Comparison of ENCODE assay signal across 20 mouse cellular contexts in the genomic region with DNA sequence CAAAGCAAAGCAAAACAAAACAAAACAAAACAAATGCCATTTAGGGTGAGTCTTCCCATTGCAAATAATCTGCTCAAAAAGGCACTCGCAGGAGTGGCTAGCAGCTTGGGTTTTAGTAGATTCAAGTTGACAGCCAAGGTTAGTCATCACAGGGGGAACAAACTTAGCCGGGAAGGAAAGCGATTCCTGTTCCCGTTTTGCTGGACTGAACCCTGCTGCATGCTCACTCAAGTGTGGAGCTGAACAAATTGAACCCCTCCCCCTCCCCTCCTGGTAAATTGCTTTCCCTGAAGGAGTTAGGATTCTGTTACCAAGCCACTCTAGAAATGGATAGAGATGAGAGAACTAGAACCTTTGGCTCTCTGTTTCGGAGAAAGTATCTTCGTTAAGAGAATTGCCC. TPM values are rescaled to one million over a fixed set of nuclear protein-coding genes. Genes with fewer than 3 reads are reported as not detected.
DNase-seq lines count a peak whose midpoint lies in the region; ATAC-seq lines count a peak whose summit lies in the region.
"Had no signal": no experiment of that assay in that cellular context is flagged by ENCODE, and none has a peak within 500 bp of the region (broad histone marks: within the 10 kb centered on the region; RNA-seq: fewer than 3 reads in every experiment).

No protein-coding gene starts in this region.

- no peak overlapping the region; the same call in 1 of the 2 replicates for H3K4me3 ChIP-seq in hindbrain, embryonic 10.5 days
- H3K4me3 ChIP-seq in hindbrain, embryonic 12.5 days: no peak overlapping the region
- H3K4me3 ChIP-seq in embryonic facial prominence, embryonic 12.5 days: no peak overlapping the region
- H3K4me3 ChIP-seq in intestine, embryonic 15.5 days (replicated peaks): no peak overlapping the region
- H3K4me3 ChIP-seq: embryonic facial prominence, embryonic 15.5 days; heart, embryonic 15.5 days; limb, embryonic 15.5 days; neural tube, embryonic 15.5 days; stomach, embryonic 15.5 days had no signal

- no peak overlapping the region for H3K9ac ChIP-seq in hindbrain, embryonic 12.5 days
- H3K9ac ChIP-seq in embryonic facial prominence, embryonic 12.5 days: no peak overlapping the region
- H3K9ac ChIP-seq in intestine, embryonic 15.5 days: no peak overlapping the region
- H3K9ac ChIP-seq: embryonic facial prominence, embryonic 15.5 days; heart, embryonic 15.5 days; limb, embryonic 15.5 days; neural tube, embryonic 15.5 days; stomach, embryonic 15.5 days had no signal

- no peaks in the 10 kb centered on the region for H3K9me3 ChIP-seq in hindbrain, embryonic 10.5 days
- no peaks in the 10 kb centered on the region for H3K9me3 ChIP-seq in hindbrain, embryonic 12.5 days (replicated peaks)
- H3K9me3 ChIP-seq in embryonic facial prominence, embryonic 12.5 days: no peaks in the 10 kb centered on the region
- no peaks in the 10 kb centered on the region for H3K9me3 ChIP-seq in intestine, embryonic 15.5 days
- H3K9me3 ChIP-seq: embryonic facial prominence, embryonic 15.5 days; heart, embryonic 15.5 days; limb, embryonic 15.5 days; neural tube, embryonic 15.5 days; stomach, embryonic 15.5 days had no signal

- no peak for ATAC-seq in hindbrain, embryonic 12.5 days (ENCODE audit: low FRiP score)
- no peak for ATAC-seq in embryonic facial prominence, embryonic 12.5 days (ENCODE audit: insufficient number of reproducible peaks, insufficient read depth, low FRiP score, low TSS enrichment)
- ATAC-seq in intestine, embryonic 15.5 days: no peak
- no peak for ATAC-seq in monocyte, adult 5-6 weeks (replicated peaks; ENCODE audit: insufficient number of reproducible peaks, low FRiP score, low TSS enrichment, poor library complexity, severe bottlenecking)
- ATAC-seq: forebrain, embryonic 14.5 days had no signal

- H3K36me3 ChIP-seq in hindbrain, embryonic 10.5 days: no peaks in the 10 kb centered on the region
- no peaks in the 10 kb centered on the region for H3K36me3 ChIP-seq in hindbrain, embryonic 12.5 days
- no peaks in the 10 kb centered on the region for H3K36me3 ChIP-seq in embryonic facial prominence, embryonic 12.5 days
- H3K36me3 ChIP-seq in intestine, embryonic 15.5 days: no peaks in the 10 kb centered on the region
- H3K36me3 ChIP-seq: embryonic facial prominence, embryonic 15.5 days; heart, embryonic 15.5 days; limb, embryonic 15.5 days; neural tube, embryonic 15.5 days; stomach, embryonic 15.5 days had no signal

- peaks cover 25% of the 10 kb centered on the region for H3K27me3 ChIP-seq in hindbrain, embryonic 10.5 days (ENCODE audit: insufficient read depth, poor library complexity, severe bottlenecking)
- H3K27me3 ChIP-seq in hindbrain, embryonic 12.5 days: no peaks in the 10 kb centered on the region
- H3K27me3 ChIP-seq in embryonic facial prominence, embryonic 12.5 days: no peaks in the 10 kb centered on the region
- H3K27me3 ChIP-seq in intestine, embryonic 15.5 days (replicated peaks): no peaks in the 10 kb centered on the region
- H3K27me3 ChIP-seq: embryonic facial prominence, embryonic 15.5 days; heart, embryonic 15.5 days; limb, embryonic 15.5 days; neural tube, embryonic 15.5 days; stomach, embryonic 15.5 days had no signal

- peaks cover 31% of the 10 kb centered on the region for H3K4me1 ChIP-seq in hindbrain, embryonic 10.5 days (replicated peaks)
- peaks cover 23% of the 10 kb centered on the region for H3K4me1 ChIP-seq in hindbrain, embryonic 12.5 days
- H3K4me1 ChIP-seq in embryonic facial prominence, embryonic 12.5 days: peaks cover 30% of the 10 kb centered on the region
- H3K4me1 ChIP-seq in intestine, embryonic 15.5 days (replicated peaks): 0 out of 2 replicates have a peak, but pooled peaks cover 2% of the 10 kb centered on the region

- no peak overlapping the region for H3K27ac ChIP-seq in hindbrain, embryonic 10.5 days
- no peak overlapping the region for H3K27ac ChIP-seq in hindbrain, embryonic 12.5 days
- H3K27ac ChIP-seq in embryonic facial prominence, embryonic 12.5 days: 0 out of 2 replicates have a peak overlapping the region, but pooled peaks have one; percentile 23
- H3K27ac ChIP-seq in intestine, embryonic 15.5 days: no peak overlapping the region
- H3K27ac ChIP-seq: embryonic facial prominence, embryonic 15.5 days; heart, embryonic 15.5 days; limb, embryonic 15.5 days; neural tube, embryonic 15.5 days; stomach, embryonic 15.5 days had no signal

- H3K4me2 ChIP-seq in hindbrain, embryonic 12.5 days (replicated peaks): no peak overlapping the region
- H3K4me2 ChIP-seq in embryonic facial prominence, embryonic 12.5 days (replicated peaks): no peak overlapping the region
- no peak overlapping the region for H3K4me2 ChIP-seq in intestine, embryonic 15.5 days (replicated peaks)
- H3K4me2 ChIP-seq: embryonic facial prominence, embryonic 15.5 days; heart, embryonic 15.5 days; limb, embryonic 15.5 days; neural tube, embryonic 15.5 days; stomach, embryonic 15.5 days had no signal

- WGBS in hindbrain, embryonic 10.5 days: 32% methylated on average over 6 of the region's 6 CpGs
- 31% methylated on average over 6 of the region's 6 CpGs for WGBS in hindbrain, embryonic 12.5 days
- WGBS in embryonic facial prominence, embryonic 12.5 days: 19% methylated on average over 6 of the region's 6 CpGs
- WGBS in intestine, embryonic 15.5 days: 46% methylated on average over 6 of the region's 6 CpGs

- peak; percentile 29 for DNase-seq in hindbrain, embryonic 10.5 days (ENCODE audit: low spot score)
- DNase-seq in NIH3T3 (ENCODE audit: low read depth): peak; percentile 39
- peak; percentile 57 for DNase-seq in kidney, postnatal 10 days
- no peak for DNase-seq in neural tube, embryonic 10.5 days (ENCODE audit: extremely low spot score, low spot score)
- DNase-seq: adrenal gland, postnatal 25 days; cerebellum, adult 2 months; layer of hippocampus, postnatal 36 days; lung, postnatal 10 days; right cerebral cortex, postnatal 14 days; thymus, postnatal 25 days had no signal

RNA-seq across cellular contexts. Expression of gene Tgfbr1, which starts 3.3 kb away (rescaled TPM):
- 85.8 and 92.0 TPM in 2 replicates for polyA plus RNA-seq in hindbrain, embryonic 10.5 days (2016; fragmentation: Nextera tagmentation; extraction: Ambion mirVana)
- polyA plus RNA-seq in hindbrain, embryonic 12.5 days (2016; fragmentation: Nextera tagmentation; extraction: Ambion mirVana): 96.7 and 102 TPM in 2 replicates
- polyA plus RNA-seq in embryonic facial prominence, embryonic 12.5 days (2016; fragmentation: Nextera tagmentation; extraction: Ambion mirVana): 78.6 and 84.2 TPM in 2 replicates
- polyA plus RNA-seq in intestine, embryonic 15.5 days (2015; fragmentation: Nextera tagmentation; extraction: Ambion mirVana): 24.3 and 28.0 TPM in 2 replicates
- total RNA-seq in monocyte, adult 5-6 weeks (2017): 149 to 221 TPM (median 220 TPM) in 3 replicates
